Mouse (Mus musculus): Measurements from ENCODE around the gene Usp20. TPM values are rescaled to one million over a fixed set of nuclear protein-coding genes. Genes with fewer than 3 reads are reported as not detected.

The Usp20 gene
- polyA plus RNA-seq, 1 experiment, result 38.5 TPM

DNA sequence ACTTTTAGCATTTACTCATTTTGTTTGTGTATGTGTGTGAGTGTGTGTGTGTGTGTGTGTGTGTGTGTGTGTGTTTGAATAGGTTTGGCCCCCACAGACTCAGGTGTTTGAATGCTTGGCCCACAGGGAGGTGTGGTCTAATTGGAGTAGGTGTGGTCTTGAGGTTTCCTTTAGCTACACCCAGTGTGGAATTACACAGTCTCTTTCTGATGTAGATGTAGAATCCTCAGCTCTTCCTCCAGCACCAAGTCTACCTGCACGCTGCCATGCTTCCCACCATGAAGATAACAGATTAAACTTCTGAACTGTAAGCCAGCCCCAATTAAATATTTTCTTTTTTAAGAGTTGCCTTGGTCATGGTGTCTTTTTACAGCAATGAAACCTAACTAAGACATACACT is 78.2 kb downstream of the Usp20 start:
- Histone ChIP-seq H3K4me2 (ENCODE audit: low read depth) (no peak overlapping the region), H3K79me2 (ENCODE audit: control insufficient read depth, insufficient read depth) (no peaks in the 10 kb centered on the region), H3K27me3 (ENCODE audit: control insufficient read depth, insufficient read depth, insufficient read length) (no peaks in the 10 kb centered on the region), H3ac (ENCODE audit: control insufficient read depth, insufficient read length) (no peak overlapping the region), H3K4me3 (no peak overlapping the region), H3K36me3 (ENCODE audit: control insufficient read depth, insufficient read depth) (peaks cover 15% of the 10 kb centered on the region)
- TF ChIP-seq CEBPB (IDR thresholded peaks at IDR 0.05; ENCODE audit: insufficient read depth, poor library complexity, severe bottlenecking) (no peak), USF1 (IDR thresholded peaks at IDR 0.05; ENCODE audit: low read depth) (no peak), POLR2A (IDR thresholded peaks at IDR 0.05; ENCODE audit: insufficient read length, low read depth) (no peak), TCF3 (IDR thresholded peaks at IDR 0.05; ENCODE audit: insufficient read length, low read depth) (no peak), TCF12 (IDR thresholded peaks at IDR 0.05; ENCODE audit: insufficient read depth, poor library complexity, severe bottlenecking) (no peak), E2F4 (IDR thresholded peaks at IDR 0.05; ENCODE audit: insufficient read depth) (no peak), POLR2AphosphoS2 (IDR thresholded peaks at IDR 0.05; ENCODE audit: insufficient read length, low read depth) (no peak), MYOD1 (IDR thresholded peaks at IDR 0.05; ENCODE audit: control insufficient read depth in 1 of 3, insufficient read length in 2 of 3, low read depth in 2 of 3) (no peak), SRF (IDR thresholded peaks at IDR 0.05; ENCODE audit: control insufficient read depth, insufficient read length, low read depth) (no peak), MYOG (IDR thresholded peaks at IDR 0.05; ENCODE audit: control insufficient read depth in 1 of 3, insufficient read depth in 1 of 3, insufficient read length in 2 of 3, low read depth in 2 of 3) (no peak), REST (IDR thresholded peaks at IDR 0.05; ENCODE audit: insufficient read depth, insufficient read length) (no peak), MAX (IDR thresholded peaks at IDR 0.05; ENCODE audit: low read depth) (no peak)

DNA sequence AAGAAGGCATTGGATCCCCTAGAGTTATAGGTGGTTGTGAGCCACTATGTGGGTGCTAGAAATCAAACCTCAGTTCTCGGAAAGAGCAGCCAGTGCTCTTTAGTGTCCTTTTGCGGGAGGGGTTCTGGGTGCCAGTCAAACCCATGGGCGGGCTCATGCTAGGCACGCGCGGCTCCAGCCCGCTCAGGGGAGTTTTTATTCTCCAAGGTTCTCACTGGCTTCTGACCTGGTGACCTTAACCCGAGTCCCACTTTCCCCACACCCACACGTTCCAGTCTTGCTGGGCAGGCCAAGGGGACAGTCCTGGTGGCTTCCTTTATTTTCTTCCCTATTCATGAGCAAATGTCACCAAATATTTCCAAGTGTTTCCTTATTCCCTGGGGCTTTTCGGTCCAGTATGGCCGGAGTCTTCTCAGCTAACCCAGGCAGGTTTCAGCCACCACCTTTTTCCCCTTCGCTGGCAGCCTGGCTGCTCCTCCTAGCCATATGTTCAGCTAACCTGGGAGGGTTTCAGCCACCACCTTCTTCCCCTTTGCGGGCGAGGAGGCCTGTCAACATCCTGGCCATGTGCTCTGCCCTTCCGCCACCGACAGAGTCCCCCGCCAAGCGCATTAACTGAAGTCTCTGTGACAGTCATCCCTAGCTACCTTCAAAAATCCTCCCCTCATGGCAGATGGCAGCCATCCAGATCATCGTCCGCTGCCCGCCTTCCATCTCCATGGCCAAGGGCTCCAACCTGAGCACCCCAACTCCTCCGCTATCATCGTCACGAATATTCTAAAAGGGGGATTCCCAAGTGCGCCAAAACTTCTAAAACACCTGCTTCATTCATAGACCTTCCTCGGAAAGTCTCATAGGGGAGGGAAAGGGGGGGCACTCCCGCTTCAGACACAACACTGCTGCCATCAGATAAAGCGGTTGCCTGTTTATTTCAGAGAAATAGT is 79.0 kb downstream of the Usp20 start:
- peaks cover 10% of the 10 kb centered on the region for H3K36me3 ChIP-seq (ENCODE audit: control insufficient read depth, insufficient read depth)
- H3K79me2 ChIP-seq (ENCODE audit: control insufficient read depth, insufficient read depth), result no peaks in the 10 kb centered on the region
- H3ac ChIP-seq (ENCODE audit: control insufficient read depth, insufficient read length), result no peak overlapping the region
- H3K27me3 ChIP-seq (ENCODE audit: control insufficient read depth, insufficient read depth, insufficient read length), result no peaks in the 10 kb centered on the region
- H3K4me3 ChIP-seq, result no peak overlapping the region
- no peak overlapping the region for H3K4me2 ChIP-seq (ENCODE audit: low read depth)
- no peak for TF ChIP-seq MYOG (IDR thresholded peaks at IDR 0.05; ENCODE audit: control insufficient read depth in 1 of 3, insufficient read depth in 1 of 3, insufficient read length in 2 of 3, low read depth in 2 of 3)
- TF ChIP-seq REST (IDR thresholded peaks at IDR 0.05; ENCODE audit: insufficient read depth, insufficient read length), result no peak
- TF ChIP-seq TCF12 (IDR thresholded peaks at IDR 0.05; ENCODE audit: insufficient read depth, poor library complexity, severe bottlenecking), result no peak
- no peak for TF ChIP-seq USF1 (IDR thresholded peaks at IDR 0.05; ENCODE audit: low read depth)
- TF ChIP-seq TCF3 (IDR thresholded peaks at IDR 0.05; ENCODE audit: insufficient read length, low read depth), result no peak
- TF ChIP-seq MYOD1 (IDR thresholded peaks at IDR 0.05; ENCODE audit: control insufficient read depth in 1 of 3, insufficient read length in 2 of 3, low read depth in 2 of 3), result no peak
- no peak for TF ChIP-seq POLR2A (IDR thresholded peaks at IDR 0.05; ENCODE audit: insufficient read length, low read depth)
- no peak for TF ChIP-seq MAX (IDR thresholded peaks at IDR 0.05; ENCODE audit: low read depth)
- no peak for TF ChIP-seq POLR2AphosphoS2 (IDR thresholded peaks at IDR 0.05; ENCODE audit: insufficient read length, low read depth)
- TF ChIP-seq CEBPB (IDR thresholded peaks at IDR 0.05; ENCODE audit: insufficient read depth, poor library complexity, severe bottlenecking), result no peak
- no peak for TF ChIP-seq SRF (IDR thresholded peaks at IDR 0.05; ENCODE audit: control insufficient read depth, insufficient read length, low read depth)
- TF ChIP-seq E2F4 (IDR thresholded peaks at IDR 0.05; ENCODE audit: insufficient read depth), result no peak

DNA sequence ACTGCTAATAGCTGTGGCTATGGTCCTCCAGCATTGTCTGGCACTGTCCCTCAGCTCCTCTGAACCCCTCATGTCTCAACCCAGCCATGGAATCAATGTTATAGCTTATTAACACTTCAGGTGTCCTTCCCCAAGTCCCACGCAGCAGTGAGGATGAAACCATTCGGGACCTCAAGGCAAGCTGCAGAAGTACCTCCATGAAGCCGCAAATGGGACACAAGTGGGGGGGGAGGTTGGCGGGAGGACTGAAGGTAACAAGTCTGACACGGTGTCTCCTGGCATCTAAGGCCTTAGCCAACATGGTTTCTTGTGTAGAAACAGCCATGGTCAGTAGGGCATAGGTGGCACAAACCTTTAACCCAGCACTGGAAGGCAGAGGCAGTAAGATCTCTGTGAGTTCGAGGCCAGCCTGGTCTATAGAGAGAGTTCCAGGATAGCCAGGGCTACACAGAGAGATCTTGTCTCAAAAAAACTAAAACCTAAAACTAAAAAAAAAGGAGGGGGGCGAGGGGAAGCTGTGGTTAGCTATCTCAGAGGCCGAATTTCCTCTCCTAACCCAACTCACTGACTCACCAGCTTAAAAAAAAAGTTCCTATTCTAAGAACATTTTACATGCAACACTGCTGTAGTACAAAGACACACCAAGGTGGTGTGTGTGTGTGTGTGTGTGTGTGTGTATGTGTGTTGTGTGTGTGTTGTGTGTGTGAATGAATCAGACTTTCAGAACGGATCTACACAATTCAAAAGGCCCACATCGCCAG is 80.0 kb downstream of the Usp20 start:
- Histone ChIP-seq H3K36me3 (ENCODE audit: control insufficient read depth, insufficient read depth) (peaks cover 4% of the 10 kb centered on the region), H3K4me2 (ENCODE audit: low read depth) (peak overlapping the region; percentile 8), H3ac (ENCODE audit: control insufficient read depth, insufficient read length) (no peak overlapping the region), H3K27me3 (ENCODE audit: control insufficient read depth, insufficient read depth, insufficient read length) (no peaks in the 10 kb centered on the region), H3K4me3 (no peak overlapping the region), H3K79me2 (ENCODE audit: control insufficient read depth, insufficient read depth) (no peaks in the 10 kb centered on the region)
- TF ChIP-seq POLR2A (IDR thresholded peaks at IDR 0.05; ENCODE audit: insufficient read length, low read depth) (no peak), SRF (IDR thresholded peaks at IDR 0.05; ENCODE audit: control insufficient read depth, insufficient read length, low read depth) (no peak), MYOG (IDR thresholded peaks at IDR 0.05; ENCODE audit: control insufficient read depth in 1 of 3, insufficient read depth in 1 of 3, insufficient read length in 2 of 3, low read depth in 2 of 3) (no peak), E2F4 (IDR thresholded peaks at IDR 0.05; ENCODE audit: insufficient read depth) (no peak), CEBPB (IDR thresholded peaks at IDR 0.05; ENCODE audit: insufficient read depth, poor library complexity, severe bottlenecking) (no peak), USF1 (IDR thresholded peaks at IDR 0.05; ENCODE audit: low read depth) (no peak), REST (IDR thresholded peaks at IDR 0.05; ENCODE audit: insufficient read depth, insufficient read length) (no peak), MYOD1 (IDR thresholded peaks at IDR 0.05; ENCODE audit: control insufficient read depth in 1 of 3, insufficient read length in 2 of 3, low read depth in 2 of 3) (no peak), TCF3 (IDR thresholded peaks at IDR 0.05; ENCODE audit: insufficient read length, low read depth) (no peak), MAX (IDR thresholded peaks at IDR 0.05; ENCODE audit: low read depth) (no peak), TCF12 (IDR thresholded peaks at IDR 0.05; ENCODE audit: insufficient read depth, poor library complexity, severe bottlenecking) (no peak)

DNA sequence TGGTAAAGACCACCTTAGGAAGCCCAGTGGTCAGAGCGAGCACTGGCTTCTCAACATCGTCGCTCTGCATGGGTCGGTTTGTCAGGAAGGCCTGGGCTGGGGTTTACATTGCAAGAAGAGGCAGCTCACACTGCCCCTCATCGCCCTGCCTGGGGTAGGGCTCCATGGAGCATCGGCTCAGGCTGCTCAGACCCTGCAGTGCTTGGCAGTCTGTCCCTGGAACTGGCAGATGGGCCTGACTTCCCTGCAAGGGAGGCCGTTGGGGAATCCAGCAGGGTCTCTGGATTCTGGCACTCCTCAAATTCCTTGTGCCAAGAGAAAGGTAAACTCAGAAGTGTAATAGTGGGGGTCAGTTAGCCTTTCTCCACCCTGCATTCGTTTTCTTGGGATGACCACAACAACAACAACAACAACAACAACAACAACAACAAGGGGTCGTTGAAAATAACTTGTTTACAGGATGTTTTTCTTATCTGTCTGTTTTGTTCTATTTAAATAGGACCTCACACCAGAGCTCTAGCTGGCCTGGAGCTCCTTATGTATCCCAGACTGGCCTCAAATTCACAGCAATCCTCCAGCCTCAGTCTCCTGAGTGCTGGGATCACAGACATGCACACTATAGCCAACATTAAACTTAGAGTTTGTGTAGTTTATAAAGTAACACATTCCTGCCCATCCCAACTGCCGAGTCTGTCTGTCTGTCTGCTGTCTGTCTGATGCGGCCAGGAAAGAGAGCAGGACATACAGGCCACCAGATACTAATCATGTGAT is 84.1 kb downstream of the Usp20 start:
- no peak overlapping the region for H3K4me2 ChIP-seq (ENCODE audit: low read depth)
- TF ChIP-seq POLR2AphosphoS2 (IDR thresholded peaks at IDR 0.05; ENCODE audit: insufficient read length, low read depth), result no peak
- no peak for TF ChIP-seq TCF3 (IDR thresholded peaks at IDR 0.05; ENCODE audit: insufficient read length, low read depth)
- no peak for TF ChIP-seq TCF12 (IDR thresholded peaks at IDR 0.05; ENCODE audit: insufficient read depth, poor library complexity, severe bottlenecking)
- no peak for TF ChIP-seq MYOD1 (IDR thresholded peaks at IDR 0.05; ENCODE audit: control insufficient read depth in 1 of 3, insufficient read length in 2 of 3, low read depth in 2 of 3)
- no peak for TF ChIP-seq E2F4 (IDR thresholded peaks at IDR 0.05; ENCODE audit: insufficient read depth)
- no peak for TF ChIP-seq MYOG (IDR thresholded peaks at IDR 0.05; ENCODE audit: control insufficient read depth in 1 of 3, insufficient read depth in 1 of 3, insufficient read length in 2 of 3, low read depth in 2 of 3)
- TF ChIP-seq POLR2A (IDR thresholded peaks at IDR 0.05; ENCODE audit: insufficient read length, low read depth), result no peak
- TF ChIP-seq USF1 (IDR thresholded peaks at IDR 0.05; ENCODE audit: low read depth), result no peak
- no peak for TF ChIP-seq MAX (IDR thresholded peaks at IDR 0.05; ENCODE audit: low read depth)
- TF ChIP-seq REST (IDR thresholded peaks at IDR 0.05; ENCODE audit: insufficient read depth, insufficient read length), result no peak
- TF ChIP-seq CEBPB (IDR thresholded peaks at IDR 0.05; ENCODE audit: insufficient read depth, poor library complexity, severe bottlenecking), result no peak
- TF ChIP-seq SRF (IDR thresholded peaks at IDR 0.05; ENCODE audit: control insufficient read depth, insufficient read length, low read depth), result no peak
- H3K36me3 ChIP-seq (ENCODE audit: control insufficient read depth, insufficient read depth), result no peaks in the 10 kb centered on the region
- no peak overlapping the region for H3K4me3 ChIP-seq
- no peaks in the 10 kb centered on the region for H3K27me3 ChIP-seq (ENCODE audit: control insufficient read depth, insufficient read depth, insufficient read length)
- no peak overlapping the region for H3ac ChIP-seq (ENCODE audit: control insufficient read depth, insufficient read length)
- no peaks in the 10 kb centered on the region for H3K79me2 ChIP-seq (ENCODE audit: control insufficient read depth, insufficient read depth)

All from myocyte (in vitro differentiated cells).